15 mouse cellular contexts compared by ENCODE assay signal in the genomic region with DNA sequence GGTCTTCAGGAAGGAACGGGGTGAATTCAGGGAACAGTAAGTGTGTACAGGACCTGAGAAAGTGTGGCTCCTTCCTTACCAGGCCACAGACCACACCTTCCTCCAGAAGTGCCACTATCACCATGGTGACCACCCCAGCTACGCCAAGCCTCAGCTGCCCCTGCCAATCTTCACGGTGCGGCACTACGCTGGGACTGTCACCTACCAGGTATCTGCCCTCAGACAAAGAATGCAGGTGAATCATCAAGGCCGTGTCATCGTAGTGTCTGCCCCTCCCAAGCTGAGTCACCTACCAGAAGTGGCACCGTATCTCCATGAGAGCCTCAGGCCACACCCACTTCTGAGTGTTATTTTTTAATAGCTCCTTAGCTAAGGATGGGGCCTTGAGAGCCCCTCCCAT. TPM values are rescaled to one million over a fixed set of nuclear protein-coding genes. Genes with fewer than 3 reads are reported as not detected.
DNase-seq lines count a peak whose midpoint lies in the region; ATAC-seq and TF ChIP-seq lines count a peak whose summit lies in the region.
"Had no signal": no experiment of that assay in that cellular context is flagged by ENCODE, and none has a peak within 500 bp of the region (broad histone marks: within the 10 kb centered on the region; RNA-seq: fewer than 3 reads in every experiment).

No protein-coding gene starts in this region.

- peak; percentile 81 to 87 for ATAC-seq in hematopoietic stem cell, adult 5-6 weeks (replicated peaks in 1 of 2; ENCODE audit: insufficient read depth in 1 of 2, low FRiP score in 2 of 2, low TSS enrichment in 1 of 2, low read depth in 1 of 2, poor library complexity in 2 of 2, severe bottlenecking in 2 of 2)
- 0 out of 2 replicates have a peak, but pooled peaks have one; percentile 33 for ATAC-seq in lung, embryonic 15.5 days (ENCODE audit: borderline replicate concordance, extremely low read depth, low FRiP score, low TSS enrichment)
- ATAC-seq in stomach, embryonic 15.5 days (ENCODE audit: insufficient read depth, low FRiP score, low read depth) = peak; percentile 33; the same call in 1 of the 2 replicates
- no peak for ATAC-seq in midbrain, postnatal 0 days (ENCODE audit: low FRiP score)
- ATAC-seq: CD4-positive, CD25-positive, alpha-beta regulatory T cell, adult 4 months had no signal

- H3K27ac ChIP-seq in lung, embryonic 15.5 days = no peak overlapping the region
- peak overlapping the region; percentile 40; the same call in 1 of the 2 replicates for H3K27ac ChIP-seq in stomach, embryonic 15.5 days
- H3K27ac ChIP-seq in midbrain, postnatal 0 days (ENCODE audit: low read depth, low read length) = no peak overlapping the region
- H3K27ac ChIP-seq: hindbrain, embryonic 14.5 days; midbrain, embryonic 12.5 days had no signal

- H3K27me3 ChIP-seq in lung, embryonic 15.5 days = no peaks in the 10 kb centered on the region
- H3K27me3 ChIP-seq in stomach, embryonic 15.5 days (replicated peaks) = no peaks in the 10 kb centered on the region
- H3K27me3 ChIP-seq in midbrain, postnatal 0 days (ENCODE audit: insufficient read depth, low read length) = no peaks in the 10 kb centered on the region

- DNase-seq in adrenal gland, postnatal 14 days = peak; percentile 30
- no peak for DNase-seq in adrenal gland, postnatal 10 days
- DNase-seq in midbrain, postnatal 0 days (ENCODE audit: low spot score) = no peak
- DNase-seq in kidney, adult 8-10 months = no peak
- no peak for DNase-seq in embryo, embryonic 10 days (ENCODE audit: low spot score)
- DNase-seq: cerebellum, adult 8-10 months had no signal

- no peaks in the 10 kb centered on the region for H3K4me1 ChIP-seq in lung, embryonic 15.5 days
- peaks cover 3% of the 10 kb centered on the region; the same call in 1 of the 2 replicates for H3K4me1 ChIP-seq in stomach, embryonic 15.5 days
- H3K4me1 ChIP-seq in midbrain, postnatal 0 days (ENCODE audit: insufficient read depth, low read length) = no peaks in the 10 kb centered on the region
- H3K4me1 ChIP-seq: midbrain, embryonic 12.5 days had no signal

- no peaks in the 10 kb centered on the region for H3K36me3 ChIP-seq in lung, embryonic 15.5 days
- no peaks in the 10 kb centered on the region for H3K36me3 ChIP-seq in stomach, embryonic 15.5 days
- no peaks in the 10 kb centered on the region for H3K36me3 ChIP-seq in midbrain, postnatal 0 days (ENCODE audit: insufficient read depth, low read length)
- H3K36me3 ChIP-seq: midbrain, embryonic 12.5 days had no signal

- no peak overlapping the region for H3K4me3 ChIP-seq in lung, embryonic 15.5 days
- H3K4me3 ChIP-seq in stomach, embryonic 15.5 days (replicated peaks) = no peak overlapping the region
- no peak overlapping the region for H3K4me3 ChIP-seq in midbrain, postnatal 0 days (ENCODE audit: low read depth, low read length)
- H3K4me3 ChIP-seq: erythroblast, embryonic 14.5 days; midbrain, embryonic 12.5 days had no signal

- 51% methylated on average over 8 of the region's 8 CpGs for WGBS in lung, embryonic 15.5 days
- WGBS in stomach, embryonic 15.5 days = 63% methylated on average over 8 of the region's 8 CpGs
- 85% methylated on average over 8 of the region's 8 CpGs for WGBS in midbrain, postnatal 0 days

- no peak for TF ChIP-seq CTCF in midbrain, postnatal 0 days (IDR thresholded peaks at IDR 0.05)

- H3K9ac ChIP-seq in lung, embryonic 15.5 days = no peak overlapping the region
- H3K9ac ChIP-seq in stomach, embryonic 15.5 days = no peak overlapping the region
- H3K9ac ChIP-seq in midbrain, postnatal 0 days (replicated peaks; ENCODE audit: low read length, poor library complexity, severe bottlenecking) = no peak overlapping the region
- H3K9ac ChIP-seq: hindbrain, embryonic 14.5 days; midbrain, embryonic 12.5 days had no signal

- H3K9me3 ChIP-seq in lung, embryonic 15.5 days = no peaks in the 10 kb centered on the region
- H3K9me3 ChIP-seq in stomach, embryonic 15.5 days = no peaks in the 10 kb centered on the region
- H3K9me3 ChIP-seq in midbrain, postnatal 0 days (ENCODE audit: low read length) = no peaks in the 10 kb centered on the region
- H3K9me3 ChIP-seq: midbrain, embryonic 12.5 days had no signal

- H3K4me2 ChIP-seq in lung, embryonic 15.5 days = no peak overlapping the region
- no peak overlapping the region for H3K4me2 ChIP-seq in stomach, embryonic 15.5 days
- no peak overlapping the region for H3K4me2 ChIP-seq in midbrain, postnatal 0 days (ENCODE audit: low read depth, low read length, poor library complexity, severe bottlenecking)
- H3K4me2 ChIP-seq: hindbrain, embryonic 14.5 days; midbrain, embryonic 12.5 days had no signal

RNA-seq across cellular contexts. Expression of a gene that starts 11.2 kb away (rescaled TPM):
- 0.26 TPM in 1 of 2 replicates, not detected in the other for total RNA-seq in adrenal gland, postnatal 14 days (2021)
- 1 to 10 TPM in 1 of 2 experiments, under 1 TPM in 1; 0.91 to 1.2 TPM for total RNA-seq in adrenal gland, postnatal 10 days (2021)
- 0.60 and 0.75 TPM in 2 replicates for total RNA-seq in hematopoietic stem cell, adult 5-6 weeks (2017)
- 0.25 and 0.49 TPM in 2 replicates for polyA plus RNA-seq in lung, embryonic 15.5 days (2015; fragmentation: Nextera tagmentation; extraction: Ambion mirVana)
- 17.8 and 24.7 TPM in 2 replicates for polyA plus RNA-seq in stomach, embryonic 15.5 days (2015; fragmentation: Nextera tagmentation; extraction: Ambion mirVana)
- total RNA-seq in midbrain, postnatal 0 days (2014; rRNA removed) = not detected in 2 replicates
- 0.09 and 0.29 TPM in 2 replicates for polyA plus RNA-seq in midbrain, postnatal 0 days (2015; fragmentation: Nextera tagmentation; extraction: Ambion mirVana)
- total RNA-seq: gastrocnemius, adult 8-10 months had no signal
- polyA plus RNA-seq: CD4-positive, CD25-positive, alpha-beta regulatory T cell, adult 4 months; erythroblast, embryonic 14.5 days; hindbrain, embryonic 14.5 days had no signal

RNA-seq across cellular contexts. Expression of a gene that starts 30.4 kb away (rescaled TPM):
- total RNA-seq in adrenal gland, postnatal 14 days (2021) = 0.82 and 1.3 TPM in 2 replicates
- 1 to 10 TPM; 1.5 to 2.6 TPM for total RNA-seq in adrenal gland, postnatal 10 days (2021)
- total RNA-seq in hematopoietic stem cell, adult 5-6 weeks (2017) = 7.3 and 32.0 TPM in 2 replicates
- polyA plus RNA-seq in lung, embryonic 15.5 days (2015; fragmentation: Nextera tagmentation; extraction: Ambion mirVana) = 3.6 and 4.8 TPM in 2 replicates
- polyA plus RNA-seq in stomach, embryonic 15.5 days (2015; fragmentation: Nextera tagmentation; extraction: Ambion mirVana) = 3.5 and 5.5 TPM in 2 replicates
- total RNA-seq in midbrain, postnatal 0 days (2014; rRNA removed) = not detected in 2 replicates
- 1.3 and 1.5 TPM in 2 replicates for polyA plus RNA-seq in midbrain, postnatal 0 days (2015; fragmentation: Nextera tagmentation; extraction: Ambion mirVana)

RNA-seq across cellular contexts. Expression of a gene that starts 42.4 kb away (rescaled TPM):
- not detected in 2 replicates for total RNA-seq in adrenal gland, postnatal 14 days (2021)
- total RNA-seq in adrenal gland, postnatal 10 days (2021) = under 1 TPM in 1 of 2 experiments, not detected in 1; 0.30 TPM
- total RNA-seq in hematopoietic stem cell, adult 5-6 weeks (2017) = 3.8 and 6.6 TPM in 2 replicates
- 24.4 and 25.5 TPM in 2 replicates for polyA plus RNA-seq in lung, embryonic 15.5 days (2015; fragmentation: Nextera tagmentation; extraction: Ambion mirVana)
- polyA plus RNA-seq in stomach, embryonic 15.5 days (2015; fragmentation: Nextera tagmentation; extraction: Ambion mirVana) = 40.9 and 43.0 TPM in 2 replicates
- not detected in 2 replicates for total RNA-seq in midbrain, postnatal 0 days (2014; rRNA removed)
- polyA plus RNA-seq in midbrain, postnatal 0 days (2015; fragmentation: Nextera tagmentation; extraction: Ambion mirVana) = 0.26 TPM in 1 of 2 replicates, not detected in the other
- total RNA-seq: gastrocnemius, adult 8-10 months; layer of hippocampus, adult 8-10 months had no signal
- polyA plus RNA-seq: hindbrain, embryonic 14.5 days had no signal

RNA-seq across cellular contexts. Expression of a gene that starts 45.5 kb away (rescaled TPM):
- total RNA-seq in adrenal gland, postnatal 14 days (2021) = 11.4 and 11.8 TPM in 2 replicates
- 10 to 100 TPM; 12.7 to 14.0 TPM for total RNA-seq in adrenal gland, postnatal 10 days (2021)
- total RNA-seq in hematopoietic stem cell, adult 5-6 weeks (2017) = 5.9 and 6.5 TPM in 2 replicates
- polyA plus RNA-seq in lung, embryonic 15.5 days (2015; fragmentation: Nextera tagmentation; extraction: Ambion mirVana) = 35.1 and 40.1 TPM in 2 replicates
- 60.4 and 61.5 TPM in 2 replicates for polyA plus RNA-seq in stomach, embryonic 15.5 days (2015; fragmentation: Nextera tagmentation; extraction: Ambion mirVana)
- 0.99 and 1.0 TPM in 2 replicates for total RNA-seq in midbrain, postnatal 0 days (2014; rRNA removed)
- polyA plus RNA-seq in midbrain, postnatal 0 days (2015; fragmentation: Nextera tagmentation; extraction: Ambion mirVana) = 0.51 and 0.81 TPM in 2 replicates

RNA-seq across cellular contexts. Expression of a gene that starts 54.9 kb away (rescaled TPM):
- 16.3 and 20.3 TPM in 2 replicates for total RNA-seq in adrenal gland, postnatal 14 days (2021)
- total RNA-seq in adrenal gland, postnatal 10 days (2021) = 10 to 100 TPM; 13.8 to 19.4 TPM
- 23.5 and 28.7 TPM in 2 replicates for total RNA-seq in hematopoietic stem cell, adult 5-6 weeks (2017)
- 37.3 and 43.0 TPM in 2 replicates for polyA plus RNA-seq in lung, embryonic 15.5 days (2015; fragmentation: Nextera tagmentation; extraction: Ambion mirVana)
- polyA plus RNA-seq in stomach, embryonic 15.5 days (2015; fragmentation: Nextera tagmentation; extraction: Ambion mirVana) = 28.2 and 30.6 TPM in 2 replicates
- total RNA-seq in midbrain, postnatal 0 days (2014; rRNA removed) = 25.0 and 27.7 TPM in 2 replicates
- 14.8 and 15.5 TPM in 2 replicates for polyA plus RNA-seq in midbrain, postnatal 0 days (2015; fragmentation: Nextera tagmentation; extraction: Ambion mirVana)
